Mouse (Mus musculus): ENCODE data around the gene Mgat4b. TPM values are rescaled to one million over a fixed set of nuclear protein-coding genes. Genes with fewer than 3 reads are reported as not detected.

Gene Mgat4b
- total and polyA plus RNA-seq, 2 experiments from 2014 or later: 77.9 to 152 TPM

- H3K9me3 ChIP-seq (ENCODE audit: low read length): no peaks in the 10 kb centered on the region
- H3K27me3 ChIP-seq (ENCODE audit: insufficient read depth, low read length): no peaks in the 10 kb centered on the region
- TF ChIP-seq CTCF (IDR thresholded peaks at IDR 0.05): no peak
- no peak for DNase-seq (ENCODE audit: low spot score)
- peaks cover 92% of the 10 kb centered on the region for H3K36me3 ChIP-seq (ENCODE audit: insufficient read depth, low read length)
- no peaks in the 10 kb centered on the region for H3K4me1 ChIP-seq (ENCODE audit: insufficient read depth, low read length)
- H3K9ac ChIP-seq (replicated peaks; ENCODE audit: low read length, poor library complexity, severe bottlenecking): no peak overlapping the region
- no peak overlapping the region for H3K27ac ChIP-seq (ENCODE audit: low read depth, low read length)
- no peak for ATAC-seq (ENCODE audit: low FRiP score)
- H3K4me3 ChIP-seq (ENCODE audit: low read depth, low read length): no peak overlapping the region
- WGBS: 93% methylated on average over 9 of the region's 9 CpGs
- no peak overlapping the region for H3K4me2 ChIP-seq (ENCODE audit: low read depth, low read length, poor library complexity, severe bottlenecking)
These were observed 7.3 kb upstream of the Mgat4b start for GRCm38 (mm10) chr11:50203302-50203827.

- peaks cover 6% of the 10 kb centered on the region; the same call in 1 of the 2 replicates for H3K4me1 ChIP-seq (ENCODE audit: insufficient read depth, low read length)
- H3K9me3 ChIP-seq (ENCODE audit: low read length): no peaks in the 10 kb centered on the region
- no peak overlapping the region for H3K9ac ChIP-seq (replicated peaks; ENCODE audit: low read length, poor library complexity, severe bottlenecking)
- H3K36me3 ChIP-seq (ENCODE audit: insufficient read depth, low read length): peaks cover 74% of the 10 kb centered on the region
- no peak overlapping the region for H3K4me3 ChIP-seq (ENCODE audit: low read depth, low read length)
- no peak overlapping the region for H3K27ac ChIP-seq (ENCODE audit: low read depth, low read length)
- no peaks in the 10 kb centered on the region for H3K27me3 ChIP-seq (ENCODE audit: insufficient read depth, low read length)
- DNase-seq (ENCODE audit: low spot score) (no peak), ATAC-seq (ENCODE audit: low FRiP score) (no peak)
- no peak overlapping the region for H3K4me2 ChIP-seq (ENCODE audit: low read depth, low read length, poor library complexity, severe bottlenecking)
- no peak for TF ChIP-seq CTCF (IDR thresholded peaks at IDR 0.05)
- WGBS: 90% methylated on average over 3 of the region's 3 CpGs
These were observed 5.3 kb upstream of the Mgat4b start for GRCm38 (mm10) chr11:50205434-50205833.

- no peaks in the 10 kb centered on the region for H3K9me3 ChIP-seq (ENCODE audit: low read length)
- 97% methylated on average over 2 of the region's 2 CpGs for WGBS
- H3K36me3 ChIP-seq (ENCODE audit: insufficient read depth, low read length): peaks cover 68% of the 10 kb centered on the region
- no peak overlapping the region for H3K9ac ChIP-seq (replicated peaks; ENCODE audit: low read length, poor library complexity, severe bottlenecking)
- ATAC-seq (ENCODE audit: low FRiP score): no peak
- no peaks in the 10 kb centered on the region for H3K27me3 ChIP-seq (ENCODE audit: insufficient read depth, low read length)
- H3K4me2 ChIP-seq (ENCODE audit: low read depth, low read length, poor library complexity, severe bottlenecking): no peak overlapping the region
- H3K4me1 ChIP-seq (ENCODE audit: insufficient read depth, low read length): peaks cover 6% of the 10 kb centered on the region; the same call in 1 of the 2 replicates
- no peak for TF ChIP-seq CTCF (IDR thresholded peaks at IDR 0.05)
- H3K4me3 ChIP-seq (ENCODE audit: low read depth, low read length): no peak overlapping the region
- H3K27ac ChIP-seq (ENCODE audit: low read depth, low read length): no peak overlapping the region
- DNase-seq (ENCODE audit: low spot score): no peak
These were observed 4.7 kb upstream of the Mgat4b start for GRCm38 (mm10) chr11:50206037-50206436.

GRCm38 (mm10) chr11:50207344-50207743, 3.3 kb upstream of the Mgat4b start:
- ATAC-seq (ENCODE audit: low FRiP score): no peak
- DNase-seq (ENCODE audit: low spot score): no peak
- H3K36me3 ChIP-seq (ENCODE audit: insufficient read depth, low read length): peaks cover 55% of the 10 kb centered on the region
- H3K4me1 ChIP-seq (ENCODE audit: insufficient read depth, low read length): peaks cover 9% of the 10 kb centered on the region; the same call in 1 of the 2 replicates
- no peak for TF ChIP-seq CTCF (IDR thresholded peaks at IDR 0.05)
- H3K27ac ChIP-seq (ENCODE audit: low read depth, low read length): no peak overlapping the region
- WGBS: 92% methylated on average over 14 of the region's 14 CpGs
- no peaks in the 10 kb centered on the region for H3K27me3 ChIP-seq (ENCODE audit: insufficient read depth, low read length)
- H3K4me2 ChIP-seq (ENCODE audit: low read depth, low read length, poor library complexity, severe bottlenecking): no peak overlapping the region
- H3K4me3 ChIP-seq (ENCODE audit: low read depth, low read length): no peak overlapping the region
- no peak overlapping the region for H3K9ac ChIP-seq (replicated peaks; ENCODE audit: low read length, poor library complexity, severe bottlenecking)
- no peaks in the 10 kb centered on the region for H3K9me3 ChIP-seq (ENCODE audit: low read length)

GRCm38 (mm10) chr11:50208039-50208438, 2.7 kb upstream of the Mgat4b start:
- H3K27ac ChIP-seq (ENCODE audit: low read depth, low read length): no peak overlapping the region
- no peak overlapping the region for H3K4me2 ChIP-seq (ENCODE audit: low read depth, low read length, poor library complexity, severe bottlenecking)
- DNase-seq (ENCODE audit: low spot score): no peak
- no peaks in the 10 kb centered on the region for H3K27me3 ChIP-seq (ENCODE audit: insufficient read depth, low read length)
- no peak overlapping the region for H3K4me3 ChIP-seq (ENCODE audit: low read depth, low read length)
- 95% methylated on average over 5 of the region's 5 CpGs for WGBS
- H3K9ac ChIP-seq (replicated peaks; ENCODE audit: low read length, poor library complexity, severe bottlenecking): no peak overlapping the region
- peaks cover 48% of the 10 kb centered on the region for H3K36me3 ChIP-seq (ENCODE audit: insufficient read depth, low read length)
- H3K9me3 ChIP-seq (ENCODE audit: low read length): no peaks in the 10 kb centered on the region
- ATAC-seq (ENCODE audit: low FRiP score): no peak
- no peak for TF ChIP-seq CTCF (IDR thresholded peaks at IDR 0.05)
- H3K4me1 ChIP-seq (ENCODE audit: insufficient read depth, low read length): peaks cover 9% of the 10 kb centered on the region; the same call in 1 of the 2 replicates

- ATAC-seq (ENCODE audit: low FRiP score): peak; percentile 94
These were observed 587 bp upstream of the Mgat4b start for GRCm38 (mm10) chr11:50210101-50210504.

More at GRCm38 (mm10) chr11:50210101-50210504, 587 bp upstream of the Mgat4b start:
- Histone ChIP-seq H3K27me3 (ENCODE audit: insufficient read depth, low read length) (no peaks in the 10 kb centered on the region), H3K4me2 (ENCODE audit: low read depth, low read length, poor library complexity, severe bottlenecking) (peak overlapping the region; percentile 67), H3K4me1 (ENCODE audit: insufficient read depth, low read length) (peaks cover 9% of the 10 kb centered on the region; the same call in 1 of the 2 replicates), H3K36me3 (ENCODE audit: insufficient read depth, low read length) (peaks cover 30% of the 10 kb centered on the region), H3K27ac (ENCODE audit: low read depth, low read length) (peak overlapping the region; percentile 100), H3K4me3 (ENCODE audit: low read depth, low read length) (peak overlapping the region; percentile 99), H3K9ac (replicated peaks; ENCODE audit: low read length, poor library complexity, severe bottlenecking) (peak overlapping the region; percentile 100), H3K9me3 (ENCODE audit: low read length) (no peaks in the 10 kb centered on the region)
- TF ChIP-seq CTCF (IDR thresholded peaks at IDR 0.05): no peak
- under 1% methylated on average over 24 of the region's 24 CpGs for WGBS
- peak; percentile 97 for DNase-seq (ENCODE audit: low spot score)
